Mouse (Mus musculus) megakaryocyte, embryonic 14.5 days (primary cell): Measurements from ENCODE around the gene Dcakd.

Experiments
- FLI1 ChIP-seq: IDR thresholded peaks from 2 replicates; pipeline ENCODE4 v1.6.1; 2012; ENCODE audit warnings: low read length, inconsistent platforms, mixed read lengths
- GATA1 ChIP-seq: IDR thresholded peaks from 3 replicates; pipeline ENCODE4 v1.6.1; 2012; ENCODE audit warnings: mixed read lengths, low read length, inconsistent platforms, borderline replicate concordance

GRCm38 (mm10) chr11:103027570-103028175 lies 460 bp downstream of the Dcakd start:
- TF ChIP-seq GATA1 (no peak), FLI1 (no peak)
